Mouse (Mus musculus) liver, postnatal 0 days (tissue): ENCODE results near the gene Ccnd3. TPM values are rescaled to one million over a fixed set of nuclear protein-coding genes. Genes with fewer than 3 reads are reported as not detected.
A peak's percentile ranks its signal among the peaks of the same experiment; 100 is the strongest.
"Not testable (repeated sequence)": the region's sequence is repeated elsewhere in the genome, so short reads cannot be mapped to it uniquely, and the experiment has no call there.

Experiments
- ATAC-seq: fragments of 200-750 bp; cut with Nextera tagmentation; 2 replicates; pipeline ENCODE4 v1.8.0; 2017; ENCODE audit warnings: mild to moderate bottlenecking, moderate library complexity
- DNase-seq: peaks from one replicate; pipeline ENCODE4 v3.0.0-alpha.2; 2016
- H3K27ac ChIP-seq: fragments of 300-500 bp; sonication (generic); 2 replicates; pipeline ENCODE4 v1.5.1; 2014; ENCODE audit warnings: antibody characterized with exemption, moderate library complexity, mild to moderate bottlenecking, low read depth
- H3K27me3 ChIP-seq: fragments of 300-500 bp; sonication (generic); 2 replicates; pipeline ENCODE4 v1.6.1; 2014; ENCODE audit warnings: low read length, control low read depth, mixed read lengths; ENCODE audit not compliant: insufficient read depth
- H3K36me3 ChIP-seq: fragments of 300-500 bp; sonication (generic); replicated peaks from 2 replicates; pipeline ENCODE4 v1.6.1; 2014; ENCODE audit warnings: mild to moderate bottlenecking, control low read depth, low read length, moderate library complexity, mixed read lengths; ENCODE audit not compliant: insufficient read depth
- H3K4me1 ChIP-seq: fragments of 300-500 bp; sonication (generic); 2 replicates; pipeline ENCODE4 v1.6.1; 2014; ENCODE audit warnings: antibody characterized with exemption, mild to moderate bottlenecking, control low read depth; ENCODE audit not compliant: insufficient read depth
- H3K4me2 ChIP-seq: fragments of 300-500 bp; sonication (generic); 2 replicates; pipeline ENCODE4 v1.6.1; 2014; ENCODE audit warnings: low read depth, mild to moderate bottlenecking, low read length, moderate library complexity, mixed read lengths
- H3K4me3 ChIP-seq: fragments of 300-500 bp; sonication (generic); 2 replicates; pipeline ENCODE4 v1.5.1; 2014; ENCODE audit warnings: low read depth, low read length
- H3K9ac ChIP-seq: fragments of 300-500 bp; sonication (generic); replicated peaks from 2 replicates; pipeline ENCODE4 v1.6.1; 2014; ENCODE audit warnings: mild to moderate bottlenecking, moderate library complexity
- H3K9me3 ChIP-seq: fragments of 300-500 bp; sonication (generic); 2 replicates; pipeline ENCODE4 v1.6.1; 2016; ENCODE audit warnings: mild to moderate bottlenecking, control low read depth, low read length, mixed read lengths
- CTCF ChIP-seq: sonication (generic); IDR thresholded peaks from 2 replicates; pipeline ENCODE4 v1.5.1; 2016; ENCODE audit warnings: antibody characterized with exemption, low read depth
- EP300 ChIP-seq: IDR thresholded peaks from 2 replicates; pipeline ENCODE4 v1.6.1; 2016; ENCODE audit warnings: antibody characterized with exemption, low read depth, mild to moderate bottlenecking
- WGBS: fragments of 180-500 bp; shearing (Covaris S2); extraction: QIAGEN DNeasy Blood & Tissue Kit; methylation state at CpG from one replicate; pipeline ENCODE4 v1.1.7; 2014; ENCODE audit not compliant: insufficient replicate concordance; 5-methylcytosine and 5-hydroxymethylcytosine counted together
- polyA plus RNA-seq: library from polyadenylated mRNA; unstranded; fragments of >200 nt; fragmentation: Nextera tagmentation; extraction: Ambion mirVana; gene quantifications from 2 replicates; pipeline ENCODE4 v1.2.1, GENCODE M21; 2015

Gene Ccnd3
- polyA plus RNA-seq, 1 experiment from 2014 or later: 249 TPM

DNA sequence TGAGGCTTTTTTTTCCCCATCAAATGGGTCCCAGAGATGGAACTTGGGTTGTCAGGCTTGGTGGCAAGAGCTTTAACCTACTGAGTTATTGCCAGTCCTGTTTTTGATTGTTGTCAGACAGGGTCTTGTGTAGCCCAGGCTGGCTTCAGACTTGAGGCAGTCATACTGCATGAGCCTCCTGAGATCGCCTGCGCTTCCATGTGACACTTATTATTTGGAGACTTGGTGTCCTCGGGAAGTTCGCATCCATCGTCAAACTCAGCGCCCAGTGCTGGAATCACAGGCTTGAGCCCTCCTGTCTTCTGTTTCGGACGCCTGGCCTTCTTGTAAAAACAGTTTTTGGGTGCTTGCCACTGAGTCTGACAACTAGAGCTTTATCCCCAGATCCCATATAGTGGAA lies 111.3 kb downstream of the Ccnd3 start:
- Histone ChIP-seq H3K27ac (no peak overlapping the region), H3K4me3 (no peak overlapping the region), H3K9me3 (no peaks in the 10 kb centered on the region), H3K9ac (no peak overlapping the region), H3K36me3 (peaks cover 45% of the 10 kb centered on the region), H3K4me2 (no peak overlapping the region), H3K4me1 (peaks cover 18% of the 10 kb centered on the region), H3K27me3 (no peaks in the 10 kb centered on the region)
- no peak for ATAC-seq
- DNase-seq: no peak
- TF ChIP-seq CTCF (no peak), EP300 (no peak)
- WGBS: 94% methylated on average over 8 of the region's 8 CpGs

DNA sequence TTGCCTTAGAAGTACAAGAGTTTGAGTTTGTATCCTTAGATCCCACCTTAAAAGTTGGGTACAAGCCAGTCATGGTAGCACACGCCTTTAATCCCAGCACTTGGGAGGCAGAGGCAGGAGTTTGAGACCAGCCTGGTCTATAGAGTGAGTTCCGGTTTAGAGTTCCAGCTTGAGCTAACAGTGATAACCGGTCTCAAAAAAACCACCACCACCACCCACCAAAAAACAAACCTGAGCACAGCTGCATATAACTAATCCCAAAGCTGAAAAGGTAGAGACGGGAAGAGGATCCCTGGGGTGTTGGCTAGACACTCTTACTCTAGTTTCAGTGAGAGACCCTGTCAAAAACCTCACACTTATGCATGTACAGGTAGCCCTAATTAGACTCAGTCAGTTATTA lies 111.8 kb downstream of the Ccnd3 start:
- H3K27ac ChIP-seq: peak overlapping the region; percentile 89
- peaks cover 18% of the 10 kb centered on the region for H3K4me1 ChIP-seq
- no peak overlapping the region for H3K4me3 ChIP-seq
- no peak for ATAC-seq
- no peak for TF ChIP-seq EP300
- no peak for TF ChIP-seq CTCF
- 79% methylated on average over 4 of the region's 4 CpGs for WGBS
- no peaks in the 10 kb centered on the region for H3K9me3 ChIP-seq
- H3K36me3 ChIP-seq: peaks cover 45% of the 10 kb centered on the region
- no peak overlapping the region for H3K9ac ChIP-seq
- no peak for DNase-seq
- peak overlapping the region; percentile 10 for H3K4me2 ChIP-seq
- H3K27me3 ChIP-seq: no peaks in the 10 kb centered on the region

GRCm38 (mm10) chr17:47617605-47618307 lies 112.9 kb downstream of the Ccnd3 start:
- Histone ChIP-seq H3K9me3 (no peaks in the 10 kb centered on the region), H3K9ac (0 out of 2 replicates have a peak overlapping the region, but pooled peaks have one; percentile 16), H3K27ac (peak overlapping the region; percentile 89), H3K27me3 (no peaks in the 10 kb centered on the region), H3K4me3 (no peak overlapping the region), H3K4me2 (peak overlapping the region; percentile 38), H3K4me1 (peaks cover 9% of the 10 kb centered on the region), H3K36me3 (peaks cover 52% of the 10 kb centered on the region)
- WGBS: 59% methylated on average over 9 of the region's 9 CpGs
- TF ChIP-seq CTCF (0 out of 2 replicates have a peak, but pooled peaks have one; percentile 17), EP300 (peak; percentile 94)
- ATAC-seq: peak; percentile 95
- DNase-seq: peak; percentile 53

DNA sequence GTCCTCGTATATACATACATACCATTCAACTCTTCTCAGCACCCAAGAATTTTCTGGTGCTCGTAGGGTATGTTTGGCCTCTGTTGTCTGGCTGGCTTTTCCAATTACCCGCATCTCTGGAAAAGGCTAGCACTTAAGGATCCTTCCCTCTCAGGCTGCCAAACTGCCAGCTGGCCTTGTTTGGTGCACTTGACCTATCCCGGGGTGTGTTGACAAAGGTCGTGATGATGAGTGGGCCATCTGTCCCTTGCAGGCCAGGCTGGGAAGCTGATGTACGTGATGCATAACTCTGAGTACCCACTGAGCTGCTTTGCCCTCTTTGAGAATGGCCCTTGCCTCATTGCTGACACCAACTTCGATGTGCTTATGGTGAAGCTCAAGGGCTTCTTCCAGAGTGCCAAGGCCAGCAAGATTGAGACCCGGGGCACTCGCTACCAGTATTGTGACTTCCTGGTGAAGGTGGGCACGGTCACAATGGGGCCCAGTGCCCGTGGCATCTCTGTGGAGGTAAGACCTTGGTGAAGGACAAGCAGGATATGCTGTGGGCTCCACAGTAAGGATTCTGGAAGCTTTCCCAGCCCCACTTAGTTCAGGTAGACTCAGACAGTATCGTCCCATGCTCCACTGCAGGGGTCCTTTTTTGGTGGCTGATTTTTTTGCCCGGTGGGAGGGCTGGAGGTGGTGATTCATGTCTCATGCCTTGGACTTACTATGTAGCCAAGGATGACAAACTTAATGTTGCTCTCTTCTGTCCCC lies 113.9 kb downstream of the Ccnd3 start:
- Histone ChIP-seq H3K27ac (no peak overlapping the region), H3K9me3 (no peaks in the 10 kb centered on the region), H3K4me1 (peaks cover 7% of the 10 kb centered on the region; the same call in 1 of the 2 replicates), H3K9ac (no peak overlapping the region), H3K27me3 (no peaks in the 10 kb centered on the region), H3K4me2 (no peak overlapping the region), H3K4me3 (no peak overlapping the region), H3K36me3 (peaks cover 58% of the 10 kb centered on the region)
- no peak for ATAC-seq
- no peak for TF ChIP-seq EP300
- TF ChIP-seq CTCF: no peak
- DNase-seq: no peak
- WGBS: 90% methylated on average over 13 of the region's 13 CpGs

- Histone ChIP-seq H3K9me3 (no peaks in the 10 kb centered on the region), H3K27me3 (no peaks in the 10 kb centered on the region), H3K27ac (no peak overlapping the region), H3K9ac (no peak overlapping the region), H3K4me3 (no peak overlapping the region), H3K4me2 (no peak overlapping the region), H3K36me3 (peaks cover 57% of the 10 kb centered on the region), H3K4me1 (peaks cover 4% of the 10 kb centered on the region)
- 95% methylated on average over 14 of the region's 14 CpGs for WGBS
- ATAC-seq (no peak), DNase-seq (no peak)
- TF ChIP-seq EP300 (no peak), CTCF (no peak)
These were observed 118.2 kb downstream of the Ccnd3 start for GRCm38 (mm10) chr17:47622912-47623554.

DNA sequence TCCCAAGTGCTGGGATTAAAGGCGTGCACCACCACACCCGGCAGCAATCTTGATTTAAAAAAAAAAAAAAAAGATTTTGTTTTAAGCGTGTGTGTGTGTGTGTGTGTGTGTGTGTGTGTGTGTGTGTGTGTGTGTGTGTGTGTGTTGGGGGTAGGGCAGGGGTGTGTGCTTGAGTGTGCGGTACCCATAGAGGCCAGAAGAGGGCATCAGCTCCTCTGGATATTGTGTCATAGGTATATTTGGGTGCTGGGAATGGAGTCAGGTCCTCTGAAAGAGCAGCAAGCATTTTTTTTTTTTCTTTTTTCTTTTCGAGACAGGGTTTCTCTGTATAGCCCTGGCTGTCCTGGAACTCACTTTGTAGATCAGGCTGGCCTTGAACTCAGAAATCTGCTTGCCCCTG lies 119.7 kb downstream of the Ccnd3 start:
- ATAC-seq, H3K4me2 ChIP-seq, H3K27me3 ChIP-seq, H3K9me3 ChIP-seq, H3K4me3 ChIP-seq, H3K27ac ChIP-seq, DNase-seq, H3K9ac ChIP-seq: not testable (repeated sequence)
- Histone ChIP-seq H3K36me3 (peaks cover 45% of the 10 kb centered on the region), H3K4me1 (peaks cover 11% of the 10 kb centered on the region)
- TF ChIP-seq CTCF: 0 out of 2 replicates have a peak, but pooled peaks have one; percentile 3
- WGBS: 96% methylated on average over 4 of the region's 5 CpGs
